Mouse (Mus musculus) layer of hippocampus, adult 11-12 months (tissue): ENCODE measurements around the gene Zbtb20.

Experiments used
- DNase-seq: peaks from one replicate; pipeline ENCODE4 v3.0.0; 2022; ENCODE audit warnings: low spot score

Zbtb20 gene

GRCm38 (mm10) chr16:43655183-43655787, 779.6 kb downstream of the Zbtb20 start:
- no peak for DNase-seq

GRCm38 (mm10) chr16:43661576-43661975, 785.9 kb downstream of the Zbtb20 start:
- no peak for DNase-seq

GRCm38 (mm10) chr16:43662124-43663004, 786.7 kb downstream of the Zbtb20 start:
- DNase-seq, result no peak

- no peak for DNase-seq
Measured at GRCm38 (mm10) chr16:43663978-43664579, 788.4 kb downstream of the Zbtb20 start, which contains the start of gene Tigit. TSS of gene Tigit (minus strand) at chr16:43664146.

- no peak for DNase-seq
Measured at GRCm38 (mm10) chr16:43664861-43665260, 789.2 kb downstream of the Zbtb20 start.

- no peak for DNase-seq
Measured at GRCm38 (mm10) chr16:43668294-43668693, 792.6 kb downstream of the Zbtb20 start.

- DNase-seq, result no peak
Measured at GRCm38 (mm10) chr16:43671972-43672371, 796.3 kb downstream of the Zbtb20 start.

- no peak for DNase-seq
Measured at GRCm38 (mm10) chr16:43672697-43673096, 797.0 kb downstream of the Zbtb20 start.

- DNase-seq, result no peak
Measured at GRCm38 (mm10) chr16:43674400-43674799, 798.7 kb downstream of the Zbtb20 start.

GRCm38 (mm10) chr16:43687968-43688367, 812.3 kb downstream of the Zbtb20 start:
- DNase-seq, result no peak

- no peak for DNase-seq
Measured at GRCm38 (mm10) chr16:43690211-43690690, 814.6 kb downstream of the Zbtb20 start.

- peak; percentile 9 for DNase-seq
Measured at GRCm38 (mm10) chr16:43690912-43691311, 815.2 kb downstream of the Zbtb20 start.

- DNase-seq, result no peak
Measured at GRCm38 (mm10) chr16:43691741-43692140, 816.1 kb downstream of the Zbtb20 start.
